Mouse (Mus musculus) heart, adult 2 months (tissue): ENCODE measurements around the gene Chmp2a. TPM values are rescaled to one million over a fixed set of nuclear protein-coding genes. Genes with fewer than 3 reads are reported as not detected.
A peak's percentile ranks its signal among the peaks of the same experiment; 100 is the strongest.
"Not testable (repeated sequence)": the region's sequence is repeated elsewhere in the genome, so short reads cannot be mapped to it uniquely, and the experiment has no call there.

ENCODE experiments used
- DNase-seq, 2 experiments: peaks; one replicate each; pipeline ENCODE4 v3.0.0; 2021
- H3K27ac ChIP-seq: fragments of 200-600 bp; 2 replicates; pipeline ENCODE4 v1.8.1; 2022
- H3K27me3 ChIP-seq: fragments of 200-500 bp; 2 replicates; pipeline ENCODE4 v1.6.1; 2012; ENCODE audit warnings: mild to moderate bottlenecking, low read length, inconsistent platforms, mixed read lengths; ENCODE audit not compliant: control insufficient read depth, insufficient read depth
- H3K36me3 ChIP-seq: fragments of 200-500 bp; 2 replicates; pipeline ENCODE4 v1.6.1; 2012; ENCODE audit warnings: low read length, inconsistent platforms; ENCODE audit not compliant: control insufficient read depth, insufficient read depth
- H3K4me1 ChIP-seq: fragments of 200-500 bp; 2 replicates; pipeline ENCODE4 v1.6.1; 2011; ENCODE audit warnings: low read length; ENCODE audit not compliant: control insufficient read depth, insufficient read depth
- H3K4me3 ChIP-seq: fragments of 200-600 bp; 2 replicates; pipeline ENCODE4 v1.8.1; 2022
- H3K79me2 ChIP-seq: fragments of 200-500 bp; replicated peaks from 2 replicates; pipeline ENCODE4 v1.6.1; 2012; ENCODE audit warnings: mild to moderate bottlenecking, inconsistent platforms, low read length, moderate library complexity, mixed read lengths; ENCODE audit not compliant: control insufficient read depth, insufficient read depth
- H3K9ac ChIP-seq: fragments of 200-500 bp; 2 replicates; pipeline ENCODE4 v1.6.1; 2012; ENCODE audit warnings: low read depth, mild to moderate bottlenecking, control low read depth, inconsistent platforms, low read length, mixed read lengths
- CTCF ChIP-seq: fragments of 200-600 bp; IDR thresholded peaks from 2 replicates; pipeline ENCODE4 v1.8.1; 2022; ENCODE audit warnings: antibody characterized with exemption, mild to moderate bottlenecking, moderate library complexity
- EP300 ChIP-seq: fragments of 200-500 bp; IDR thresholded peaks from 2 replicates; pipeline ENCODE4 v1.6.1; 2011; ENCODE audit warnings: low read depth, low read length, control low read depth; ENCODE audit not compliant: insufficient read depth
- POLR2A ChIP-seq: fragments of 200-500 bp; IDR thresholded peaks from 2 replicates; pipeline ENCODE4 v1.6.1; 2011; ENCODE audit warnings: mild to moderate bottlenecking, low read depth, low read length, control low read depth; ENCODE audit not compliant: insufficient read depth
- WGBS: fragments of 180-500 bp; shearing (Covaris S2); methylation state at CpG from one replicate; pipeline ENCODE4 v1.1.7; 2018; 5-methylcytosine and 5-hydroxymethylcytosine counted together
- intact Hi-C: fragments of 180-260 bp; cut with DNase I; formaldehyde crosslinking; loops from one replicate; pipeline ENCODE4 v1.15.1; 2025
- long read RNA-seq: library from polyadenylated mRNA; stranded (forward); transcript quantifications from one replicate; pipeline ENCODE4 v2.0.0, GENCODE M21; 2021
- polyA plus RNA-seq: library from polyadenylated mRNA; depleted of rRNA; stranded (reverse); fragments of >200 nt; gene quantifications from 2 replicates; pipeline ENCODE4 v1.2.3, GENCODE M21; 2012; rRNA removed
- total RNA-seq, 2 experiments: library from RNA; stranded (reverse); gene quantifications; 2 replicates each; pipeline ENCODE4 v1.2.3; 2021

Chmp2a gene
- total RNA-seq: 100 to 1,000 TPM; 137 to 139 TPM
- polyA plus RNA-seq: 66.1 and 99.2 TPM in 2 replicates
- long read RNA-seq, transcript Chmp2a-203 (6 exons, 930 nt): minor isoform, 9 of 136 reads
- long read RNA-seq, transcript Chmp2a-201 (6 exons, 949 nt): major isoform, 70 of 136 reads
- long read RNA-seq, partial matches to known transcripts: 51 of 136 reads
- long read RNA-seq, other reads (novel, unspliced or antisense): 2 of 136 reads

DNA sequence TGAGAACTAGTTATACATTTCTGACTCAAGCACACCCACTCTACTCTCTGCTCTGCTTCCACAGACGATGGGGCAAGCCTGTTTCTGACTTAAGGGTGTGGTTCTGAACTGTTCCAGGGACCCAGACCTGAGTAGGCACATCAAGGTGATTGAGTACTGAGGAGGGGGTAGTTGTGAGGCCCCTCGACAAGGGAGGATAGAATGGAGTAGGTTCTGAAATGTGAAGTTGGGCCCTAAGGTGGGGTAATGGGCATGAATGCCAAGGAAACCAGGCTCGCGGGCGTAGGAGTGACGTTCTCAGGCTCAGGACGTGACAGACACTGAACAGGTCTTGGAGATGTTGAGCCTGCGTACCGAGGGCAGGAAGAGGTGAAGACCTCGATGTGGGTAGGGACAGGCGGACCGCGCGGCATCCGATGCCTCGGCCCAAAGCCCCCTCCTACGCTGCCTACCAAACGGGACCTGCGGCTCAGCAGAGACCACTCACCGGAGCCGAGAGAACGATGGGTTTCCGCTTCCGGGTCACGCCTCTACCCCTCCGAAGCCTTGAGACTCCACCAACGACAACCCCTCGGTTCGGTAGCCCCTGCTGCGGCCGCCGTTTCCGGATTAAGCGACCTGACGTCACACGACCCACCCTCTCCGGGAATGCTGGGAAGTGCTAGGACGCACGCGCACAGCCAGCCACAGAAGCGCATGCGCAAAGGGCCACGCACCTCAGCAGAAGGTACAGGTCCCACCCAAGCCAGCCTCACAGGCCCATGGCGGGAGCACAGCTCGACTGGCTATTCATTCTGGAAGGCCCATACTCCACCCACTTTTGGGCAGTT lies at the start of gene Chmp2a:
Gene Chmp2a (minus strand): TSS at position 660 of the 830 bp plus-strand sequence.
- Histone ChIP-seq H3K36me3 (no peaks in the 10 kb centered on the region; the same call in 1 of the 2 replicates), H3K4me1 (peaks cover 9% of the 10 kb centered on the region), H3K4me3 (peak within 1 kb of the TSS; percentile 77), H3K9ac (peak within 1 kb of the TSS; percentile 91), H3K27me3 (no peaks in the 10 kb centered on the region), H3K79me2 (no peaks in the 10 kb centered on the region), H3K27ac (peak within 1 kb of the TSS; percentile 89)
- WGBS: under 1% methylated on average over 45 of the region's 45 CpGs
- peak; percentile 97 for DNase-seq
- intact Hi-C loops: loop anchor here (1.0 to 10.0 kb wide), 2 partner anchors 10 to 560 kb away; partner anchors contain the start of gene Zfp606
- TF ChIP-seq EP300: peak; percentile 84
- peak; percentile 93 for TF ChIP-seq POLR2A
- no peak for TF ChIP-seq CTCF

DNA sequence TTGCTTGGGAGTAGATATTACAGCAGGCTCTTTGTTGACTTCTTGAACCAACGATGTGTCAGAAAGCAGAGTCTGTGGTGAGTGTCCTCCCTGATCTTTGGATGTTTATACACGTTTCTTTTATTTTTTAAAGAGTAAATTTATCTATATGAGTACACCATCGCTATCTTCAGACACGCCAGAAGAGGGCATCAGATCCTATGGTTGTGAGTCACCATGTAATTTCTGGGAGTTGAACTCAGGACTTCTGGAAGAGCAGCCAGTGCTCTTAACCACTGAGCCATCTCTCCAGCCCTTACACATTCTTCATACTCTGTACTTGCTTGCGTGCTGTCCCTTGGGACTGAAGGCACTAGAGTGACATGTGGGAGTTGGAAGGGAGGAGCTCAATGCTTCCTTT lies 37.7 kb upstream of the Chmp2a start:
- no peaks in the 10 kb centered on the region for H3K27me3 ChIP-seq
- H3K36me3 ChIP-seq: no peaks in the 10 kb centered on the region
- no peak for DNase-seq
- H3K79me2 ChIP-seq: no peaks in the 10 kb centered on the region
- no peak overlapping the region for H3K27ac ChIP-seq
- WGBS: 49% methylated on average over 5 of the region's 5 CpGs
- TF ChIP-seq EP300: no peak
- TF ChIP-seq POLR2A: no peak
- TF ChIP-seq CTCF: no peak
- no peak overlapping the region for H3K9ac ChIP-seq
- H3K4me3 ChIP-seq: no peak overlapping the region
- intact Hi-C loops: no loop called here
- no peaks in the 10 kb centered on the region for H3K4me1 ChIP-seq

DNA sequence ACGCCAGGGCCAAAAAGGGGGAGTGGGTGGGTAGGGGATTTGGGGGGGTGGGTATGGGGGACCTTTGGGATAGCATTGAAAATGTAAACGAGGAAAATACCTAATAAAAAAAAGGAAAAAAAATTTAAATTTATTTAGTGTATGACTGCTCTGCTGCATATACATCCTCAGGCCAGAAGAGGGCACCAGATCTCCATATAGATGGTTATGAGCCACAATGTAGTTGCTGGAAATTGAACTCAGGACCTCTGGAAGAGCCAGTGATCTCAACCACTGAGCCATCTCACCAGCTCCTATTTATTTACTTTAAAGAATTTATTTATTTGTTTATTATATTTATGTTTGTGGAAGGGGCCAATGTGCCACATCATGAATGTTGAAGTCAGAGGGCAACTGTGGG lies 28.8 kb upstream of the Chmp2a start:
- H3K4me3 ChIP-seq, H3K27ac ChIP-seq, H3K27me3 ChIP-seq, H3K79me2 ChIP-seq, H3K9ac ChIP-seq, intact Hi-C loops, H3K36me3 ChIP-seq, DNase-seq, H3K4me1 ChIP-seq: not testable (repeated sequence)
- WGBS: 52% methylated on average over 2 of the region's 2 CpGs
- TF ChIP-seq CTCF: peak; percentile 61

DNA sequence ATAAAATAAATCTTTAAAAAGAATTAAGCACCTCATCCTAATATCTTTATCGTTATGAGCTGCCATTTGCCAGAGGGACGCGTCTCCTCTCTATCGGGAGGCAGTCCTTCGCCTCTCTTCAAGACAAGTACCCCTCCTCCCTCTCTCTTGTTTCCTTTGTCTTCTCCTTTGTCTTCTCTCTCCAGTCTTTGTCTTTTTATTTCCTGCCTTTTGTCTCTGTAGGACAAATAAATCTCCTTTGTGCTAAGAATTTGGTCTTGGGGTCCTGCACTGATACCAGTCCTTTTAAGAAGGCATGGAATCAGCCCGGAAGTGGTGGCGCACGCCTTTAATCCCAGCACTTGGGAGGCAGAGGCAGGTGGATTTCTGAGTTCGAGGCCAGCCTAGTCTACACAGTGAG lies 24.9 kb upstream of the Chmp2a start:
- H3K27me3 ChIP-seq: no peaks in the 10 kb centered on the region
- H3K4me3 ChIP-seq: no peak overlapping the region
- no peaks in the 10 kb centered on the region for H3K79me2 ChIP-seq
- H3K9ac ChIP-seq: no peak overlapping the region
- WGBS: 80% methylated on average over 9 of the region's 9 CpGs
- DNase-seq: no peak
- H3K27ac ChIP-seq: no peak overlapping the region
- no peak for TF ChIP-seq EP300
- TF ChIP-seq CTCF: no peak
- TF ChIP-seq POLR2A: no peak
- H3K4me1 ChIP-seq: no peaks in the 10 kb centered on the region
- H3K36me3 ChIP-seq: no peaks in the 10 kb centered on the region
- intact Hi-C loops: no loop called here

DNA sequence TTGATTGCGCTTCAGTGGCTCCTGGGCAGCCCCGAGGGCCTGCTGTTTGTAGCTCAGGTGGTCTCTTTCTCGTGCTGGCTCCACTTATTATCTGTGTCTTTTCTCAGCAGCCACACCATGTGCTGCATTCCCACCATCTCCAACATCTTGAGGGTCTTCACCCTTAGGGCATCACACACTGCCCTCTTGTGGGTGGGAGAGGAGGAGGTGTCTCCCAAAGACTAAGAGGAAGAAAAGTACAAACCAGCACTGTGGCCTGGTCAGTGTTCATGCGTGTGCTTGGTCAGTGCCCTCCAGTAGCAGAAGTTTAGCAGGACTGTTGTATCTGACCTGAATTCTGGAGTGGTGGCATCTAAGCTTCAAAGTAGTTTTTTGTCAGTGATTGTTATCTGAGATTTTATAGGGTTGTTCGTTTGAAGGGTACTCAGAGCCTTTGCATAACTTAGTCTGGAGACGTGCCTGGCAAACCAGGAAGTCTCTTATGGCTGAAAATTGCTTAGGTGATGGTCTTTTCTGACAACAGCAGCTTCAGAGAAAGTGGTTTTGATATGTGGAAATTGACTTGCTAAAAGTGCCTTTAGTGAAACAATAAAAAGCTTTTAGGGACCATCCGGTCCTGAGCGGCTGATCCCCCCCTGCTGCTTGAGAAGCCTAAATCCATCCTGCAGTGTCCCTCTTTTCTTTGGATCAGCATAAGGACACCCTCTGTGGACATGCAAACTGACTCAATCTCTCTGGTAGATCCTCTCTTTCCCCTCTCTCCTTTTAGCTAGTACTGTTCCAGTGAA lies 22.5 kb upstream of the Chmp2a start:
- no peak for DNase-seq
- Histone ChIP-seq H3K27me3 (no peaks in the 10 kb centered on the region), H3K4me3 (no peak overlapping the region), H3K79me2 (no peaks in the 10 kb centered on the region), H3K4me1 (no peaks in the 10 kb centered on the region), H3K9ac (no peak overlapping the region), H3K36me3 (no peaks in the 10 kb centered on the region), H3K27ac (no peak overlapping the region)
- WGBS: 63% methylated on average over 8 of the region's 8 CpGs
- intact Hi-C loops: no loop called here
- TF ChIP-seq CTCF (peak; percentile 21; the same call in 1 of the 2 replicates), EP300 (no peak)
